Mouse (Mus musculus): ENCODE data around the gene Pigu. TPM values are rescaled to one million over a fixed set of nuclear protein-coding genes. Genes with fewer than 3 reads are reported as not detected.

Pigu gene
- polyA plus RNA-seq, 1 experiment from 2014 or later, result 45.6 TPM

DNA sequence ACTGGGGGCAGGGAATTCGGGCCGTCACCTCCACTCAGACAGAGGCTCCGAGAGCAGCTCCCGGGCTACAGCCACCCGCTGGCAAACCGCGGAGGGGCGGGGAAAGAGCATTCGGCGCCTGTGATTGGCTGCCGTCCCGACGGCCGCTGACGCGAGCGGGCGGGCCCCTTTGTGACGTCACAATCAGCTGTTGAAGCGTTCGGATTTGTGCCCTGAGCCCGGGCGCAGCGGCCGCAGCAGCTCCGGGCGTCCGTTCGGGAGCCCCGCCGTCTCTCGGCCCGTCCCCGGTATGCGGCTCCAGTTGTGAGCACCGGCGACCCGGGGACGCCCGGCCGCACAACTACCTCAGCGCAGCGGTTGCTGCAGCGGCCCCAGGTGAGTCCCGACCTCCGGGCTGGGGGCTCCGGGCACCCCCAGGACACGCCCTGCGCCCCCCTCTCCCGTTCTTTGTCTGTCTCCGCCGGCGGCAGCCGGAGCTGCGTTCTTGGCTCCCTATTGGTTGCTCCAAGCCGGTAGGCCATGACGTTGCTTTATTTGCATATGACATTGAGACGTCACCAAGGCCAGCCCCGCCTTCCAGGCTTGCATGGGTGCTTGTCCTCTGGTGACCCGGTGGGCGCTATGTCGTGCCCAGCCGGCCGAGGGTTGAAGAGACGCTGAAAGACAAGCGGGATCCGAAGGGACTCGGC, 24.6 kb upstream of the Pigu start:
- peak; percentile 92 for ATAC-seq (ENCODE audit: low FRiP score, low read depth)
- H3K9me3 ChIP-seq, result no peaks in the 10 kb centered on the region
- peak overlapping the region; percentile 78 for H3K4me2 ChIP-seq (replicated peaks)
- WGBS, result under 1% methylated on average over 65 of the region's 68 CpGs
- H3K36me3 ChIP-seq, result peaks cover 11% of the 10 kb centered on the region
- peak overlapping the region; percentile 90 for H3K9ac ChIP-seq
- H3K4me1 ChIP-seq, result peaks cover 32% of the 10 kb centered on the region
- H3K27me3 ChIP-seq, result peaks cover 9% of the 10 kb centered on the region
- peak overlapping the region; percentile 83 for H3K4me3 ChIP-seq
- peak overlapping the region; percentile 96 for H3K27ac ChIP-seq

DNA sequence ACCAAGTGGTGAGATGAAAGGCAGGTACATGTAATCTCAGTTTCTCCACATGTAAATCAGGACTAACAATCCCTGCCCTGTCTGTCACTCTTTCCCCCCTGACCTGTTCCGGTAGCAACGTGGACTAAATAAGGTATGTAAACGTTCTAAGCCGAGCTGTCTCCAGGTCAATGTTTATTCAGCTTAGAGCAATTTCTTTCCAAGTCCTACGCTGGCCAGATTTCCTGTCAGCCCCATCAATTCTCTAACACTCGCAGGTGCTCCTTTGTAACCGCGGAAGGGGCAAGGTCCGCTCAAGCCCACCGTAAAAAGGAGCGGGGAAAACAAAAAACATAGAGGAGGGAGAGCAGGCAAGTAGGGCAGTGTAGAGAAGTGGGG, 23.8 kb upstream of the Pigu start:
- H3K4me2 ChIP-seq (replicated peaks), result peak overlapping the region; percentile 78
- no peak overlapping the region for H3K27ac ChIP-seq
- peaks cover 5% of the 10 kb centered on the region for H3K36me3 ChIP-seq
- WGBS, result 3% methylated on average over 11 of the region's 11 CpGs
- H3K27me3 ChIP-seq, result peaks cover 9% of the 10 kb centered on the region
- H3K4me3 ChIP-seq, result peak overlapping the region; percentile 83
- peaks cover 24% of the 10 kb centered on the region for H3K4me1 ChIP-seq
- ATAC-seq (ENCODE audit: low FRiP score, low read depth), result no peak
- H3K9ac ChIP-seq, result peak overlapping the region; percentile 90
- H3K9me3 ChIP-seq, result no peaks in the 10 kb centered on the region

DNA sequence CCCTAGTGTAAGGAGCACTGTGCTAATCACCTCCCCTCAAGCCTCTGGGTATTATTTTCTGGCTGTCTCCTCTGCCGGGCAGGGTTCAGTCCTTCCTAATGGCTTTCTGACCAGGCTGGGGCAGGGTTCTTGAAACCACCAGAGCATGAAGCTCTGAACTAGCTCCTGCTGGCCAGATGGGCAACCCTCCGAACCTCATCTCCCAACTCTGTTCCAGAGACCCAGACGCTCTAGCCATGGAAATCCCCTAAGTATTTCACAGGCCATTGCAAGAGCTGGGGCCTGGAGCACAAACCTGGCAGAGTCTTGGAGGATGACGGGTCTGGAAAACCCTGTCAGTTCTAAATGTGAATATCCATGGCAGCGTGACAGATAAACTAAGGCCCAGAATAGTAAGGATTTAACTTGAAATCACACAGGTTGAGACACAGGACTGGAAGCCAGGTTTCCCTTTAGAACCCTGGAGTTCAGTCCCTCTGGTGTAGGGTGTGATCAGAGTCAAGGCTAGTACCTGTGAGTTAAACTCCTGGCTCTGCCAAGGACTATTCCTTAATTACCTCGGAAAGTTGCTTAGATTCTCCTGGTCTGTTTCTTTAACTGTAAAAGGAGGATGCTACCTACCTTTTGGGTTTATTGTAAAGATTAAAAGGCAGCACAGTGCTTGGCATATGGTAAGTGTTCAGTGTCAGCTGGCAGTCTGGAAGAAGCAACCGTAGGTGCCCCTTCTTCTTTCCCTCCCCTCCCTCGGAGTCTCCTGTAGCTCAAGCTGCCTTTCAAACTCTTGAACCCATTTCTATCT, 23.2 kb upstream of the Pigu start, which contains the start of gene Trp53inp2:
TSS of gene Trp53inp2 (plus strand) at position 799 of the 799 bp plus-strand sequence.
- peak within 1 kb of the TSS; percentile 83 for H3K4me3 ChIP-seq
- peak within 1 kb of the TSS; percentile 90 for H3K9ac ChIP-seq
- 47% methylated on average over 8 of the region's 8 CpGs for WGBS
- H3K4me2 ChIP-seq (replicated peaks), result peak within 1 kb of the TSS; percentile 78
- H3K4me1 ChIP-seq, result peaks cover 19% of the 10 kb centered on the region
- H3K27me3 ChIP-seq, result peaks cover 9% of the 10 kb centered on the region
- H3K36me3 ChIP-seq, result no peaks in the 10 kb centered on the region
- H3K9me3 ChIP-seq, result no peaks in the 10 kb centered on the region
- H3K27ac ChIP-seq, result peak within 1 kb of the TSS; percentile 96
- no peak for ATAC-seq (ENCODE audit: low FRiP score, low read depth)

DNA sequence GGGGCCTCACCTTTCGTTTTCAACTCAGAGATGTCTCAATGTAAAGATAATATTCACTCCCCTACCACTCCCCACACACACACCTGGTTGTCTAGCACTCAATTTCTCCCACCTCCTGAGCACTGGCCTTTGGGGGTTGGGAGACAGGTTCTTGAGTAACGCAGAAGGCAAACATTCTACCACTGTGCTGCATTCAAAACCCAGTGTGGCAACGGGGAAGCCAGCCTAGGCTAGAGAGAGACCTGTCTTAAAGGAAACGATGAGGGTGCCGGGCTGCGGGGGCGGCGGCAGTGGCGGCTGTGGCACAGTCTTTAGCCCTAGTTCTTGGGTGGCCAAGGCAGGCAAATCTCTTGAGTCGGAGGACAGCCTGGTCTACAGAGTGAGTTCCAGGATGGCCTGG, 19.0 kb upstream of the Pigu start:
- WGBS, result 77% methylated on average over 10 of the region's 10 CpGs
- Histone ChIP-seq H3K36me3 (no peaks in the 10 kb centered on the region), H3K9ac (no peak overlapping the region), H3K9me3 (no peaks in the 10 kb centered on the region), H3K4me1 (peaks cover 5% of the 10 kb centered on the region), H3K27me3 (peaks cover 9% of the 10 kb centered on the region), H3K27ac (no peak overlapping the region), H3K4me2 (replicated peaks) (no peak overlapping the region), H3K4me3 (no peak overlapping the region)
- ATAC-seq (ENCODE audit: low FRiP score, low read depth), result no peak

DNA sequence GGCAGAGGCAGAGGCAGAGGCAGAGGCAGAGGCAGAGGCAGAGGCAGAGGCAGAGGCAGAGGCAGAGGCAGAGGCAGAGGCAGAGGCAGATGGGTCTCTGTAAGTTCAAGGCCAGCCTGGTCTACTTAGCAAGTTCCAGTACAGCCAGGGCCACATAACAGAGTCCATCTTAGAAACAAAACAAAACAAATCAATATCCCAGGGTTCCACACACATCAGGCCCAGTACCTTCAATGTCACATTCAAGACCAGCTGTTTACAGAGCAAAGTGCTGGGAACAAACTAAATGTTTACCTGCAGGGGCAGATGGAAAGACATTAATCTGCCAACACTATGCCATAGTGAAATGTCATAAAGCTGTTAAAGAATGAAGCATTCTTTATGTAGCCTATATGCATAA, 17.3 kb upstream of the Pigu start:
- no peak overlapping the region for H3K9ac ChIP-seq
- ATAC-seq (ENCODE audit: low FRiP score, low read depth), result no peak
- H3K4me2 ChIP-seq (replicated peaks), result no peak overlapping the region
- no peak overlapping the region for H3K4me3 ChIP-seq
- H3K36me3 ChIP-seq, result no peaks in the 10 kb centered on the region
- no peaks in the 10 kb centered on the region; the same call in 1 of the 2 replicates for H3K27me3 ChIP-seq
- no peak overlapping the region for H3K27ac ChIP-seq
- H3K9me3 ChIP-seq, result no peaks in the 10 kb centered on the region
- H3K4me1 ChIP-seq, result no peaks in the 10 kb centered on the region

DNA sequence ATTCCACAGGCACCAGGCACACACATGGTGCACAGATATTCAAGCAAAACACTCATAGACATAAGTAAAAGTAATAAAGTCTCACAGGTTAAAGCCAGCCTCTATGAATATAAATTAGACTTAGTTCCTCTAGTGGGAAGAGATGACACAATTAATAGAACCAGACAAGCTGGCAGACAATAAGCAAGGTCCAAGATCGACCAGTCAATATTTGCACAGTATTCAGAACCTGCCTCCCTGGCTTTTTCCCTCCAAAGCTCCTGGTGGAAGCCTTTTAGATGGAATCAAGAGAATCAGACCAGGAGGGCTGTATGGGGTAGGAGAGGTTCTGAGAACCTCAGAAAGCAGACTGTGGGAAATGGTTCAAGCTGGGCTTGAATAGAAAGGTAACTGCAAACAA, 16.7 kb upstream of the Pigu start:
- Histone ChIP-seq H3K9me3 (no peaks in the 10 kb centered on the region), H3K36me3 (no peaks in the 10 kb centered on the region), H3K4me1 (no peaks in the 10 kb centered on the region), H3K27me3 (no peaks in the 10 kb centered on the region), H3K9ac (no peak overlapping the region), H3K4me3 (no peak overlapping the region), H3K4me2 (replicated peaks) (no peak overlapping the region), H3K27ac (no peak overlapping the region)
- no peak for ATAC-seq (ENCODE audit: low FRiP score, low read depth)
- 73% methylated on average over 1 of the region's 1 CpGs for WGBS

DNA sequence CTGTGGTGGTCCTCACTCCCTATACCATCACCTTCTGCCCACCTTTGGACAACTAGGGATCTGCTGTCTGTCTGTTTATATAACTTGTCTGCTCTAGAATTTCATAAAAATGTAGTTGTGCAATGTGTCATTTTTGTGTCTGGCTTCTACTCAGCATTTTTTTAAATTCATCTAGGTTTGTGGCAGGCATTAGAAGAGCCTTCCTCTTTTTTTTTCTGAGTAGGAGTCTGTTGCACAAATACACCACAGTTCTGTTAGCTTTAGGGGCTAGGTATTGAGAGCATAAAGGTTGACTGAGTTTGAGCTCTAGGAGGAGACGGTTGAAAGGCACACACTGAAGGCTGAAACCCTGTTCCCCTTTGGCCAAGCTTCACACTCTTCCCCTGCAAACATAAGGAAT, 16.1 kb upstream of the Pigu start:
- H3K4me1 ChIP-seq, result no peaks in the 10 kb centered on the region
- H3K27ac ChIP-seq, result no peak overlapping the region
- 70% methylated on average over 1 of the region's 1 CpGs for WGBS
- no peak overlapping the region for H3K4me2 ChIP-seq (replicated peaks)
- no peaks in the 10 kb centered on the region for H3K27me3 ChIP-seq
- no peaks in the 10 kb centered on the region for H3K36me3 ChIP-seq
- no peaks in the 10 kb centered on the region for H3K9me3 ChIP-seq
- ATAC-seq (ENCODE audit: low FRiP score, low read depth), result no peak
- H3K9ac ChIP-seq, result no peak overlapping the region
- no peak overlapping the region for H3K4me3 ChIP-seq

DNA sequence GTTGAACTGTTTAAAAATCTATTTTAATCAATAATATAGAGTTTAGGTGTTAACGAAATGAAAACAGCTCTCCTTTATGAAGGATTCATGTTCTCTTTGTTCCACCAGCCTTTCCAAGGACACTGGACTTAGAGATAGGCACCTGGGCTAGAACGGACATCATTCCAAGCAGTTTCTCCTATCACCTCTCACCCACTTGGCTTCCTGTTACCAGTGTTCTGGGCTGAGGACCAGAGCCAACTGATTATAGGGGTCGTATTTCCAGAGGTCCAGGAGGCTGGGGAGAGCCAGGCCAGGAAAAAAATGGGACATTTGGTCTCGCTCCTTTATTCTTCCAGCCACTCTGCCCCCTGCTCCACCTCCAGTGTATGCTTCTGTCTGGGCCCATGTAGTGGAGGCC, 15.2 kb upstream of the Pigu start:
- no peaks in the 10 kb centered on the region for H3K4me1 ChIP-seq
- H3K9me3 ChIP-seq, result no peaks in the 10 kb centered on the region
- no peak overlapping the region for H3K4me2 ChIP-seq (replicated peaks)
- ATAC-seq (ENCODE audit: low FRiP score, low read depth), result no peak
- WGBS, result 51% methylated on average over 4 of the region's 4 CpGs
- no peak overlapping the region for H3K9ac ChIP-seq
- no peaks in the 10 kb centered on the region for H3K27me3 ChIP-seq
- H3K27ac ChIP-seq, result no peak overlapping the region
- H3K4me3 ChIP-seq, result no peak overlapping the region
- H3K36me3 ChIP-seq, result no peaks in the 10 kb centered on the region

DNA sequence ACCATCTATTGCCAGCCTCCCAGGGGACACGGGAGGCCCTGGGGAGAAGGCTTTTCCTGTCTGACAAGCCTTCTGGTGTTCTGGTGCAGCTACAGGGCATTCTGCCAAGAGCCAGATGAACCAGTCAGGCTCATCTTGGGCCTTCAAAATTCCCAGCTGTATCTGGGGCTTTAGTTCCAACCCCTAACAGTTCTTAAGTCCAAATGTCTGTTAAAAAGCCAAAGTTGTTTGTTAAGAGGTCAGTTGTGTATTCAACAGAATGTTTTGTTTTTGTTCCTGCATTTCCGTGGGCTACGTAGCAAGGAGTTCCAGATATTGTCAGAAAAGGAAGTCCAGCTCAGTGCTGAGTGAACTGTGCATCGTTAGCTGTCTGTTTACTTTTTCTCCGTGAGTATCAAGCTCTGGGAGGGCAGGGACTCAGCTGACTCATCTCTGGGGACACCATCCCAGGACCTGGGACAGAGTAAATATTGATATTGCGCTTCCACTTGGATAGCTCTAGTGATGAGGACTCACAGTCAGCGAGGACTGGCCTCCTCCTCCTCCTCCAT, 12.2 kb upstream of the Pigu start:
- Histone ChIP-seq H3K27ac (no peak overlapping the region), H3K27me3 (no peaks in the 10 kb centered on the region), H3K9ac (no peak overlapping the region), H3K4me3 (no peak overlapping the region), H3K4me2 (replicated peaks) (no peak overlapping the region), H3K9me3 (no peaks in the 10 kb centered on the region), H3K4me1 (no peaks in the 10 kb centered on the region), H3K36me3 (no peaks in the 10 kb centered on the region)
- ATAC-seq (ENCODE audit: low FRiP score, low read depth), result no peak
- 65% methylated on average over 7 of the region's 7 CpGs for WGBS

DNA sequence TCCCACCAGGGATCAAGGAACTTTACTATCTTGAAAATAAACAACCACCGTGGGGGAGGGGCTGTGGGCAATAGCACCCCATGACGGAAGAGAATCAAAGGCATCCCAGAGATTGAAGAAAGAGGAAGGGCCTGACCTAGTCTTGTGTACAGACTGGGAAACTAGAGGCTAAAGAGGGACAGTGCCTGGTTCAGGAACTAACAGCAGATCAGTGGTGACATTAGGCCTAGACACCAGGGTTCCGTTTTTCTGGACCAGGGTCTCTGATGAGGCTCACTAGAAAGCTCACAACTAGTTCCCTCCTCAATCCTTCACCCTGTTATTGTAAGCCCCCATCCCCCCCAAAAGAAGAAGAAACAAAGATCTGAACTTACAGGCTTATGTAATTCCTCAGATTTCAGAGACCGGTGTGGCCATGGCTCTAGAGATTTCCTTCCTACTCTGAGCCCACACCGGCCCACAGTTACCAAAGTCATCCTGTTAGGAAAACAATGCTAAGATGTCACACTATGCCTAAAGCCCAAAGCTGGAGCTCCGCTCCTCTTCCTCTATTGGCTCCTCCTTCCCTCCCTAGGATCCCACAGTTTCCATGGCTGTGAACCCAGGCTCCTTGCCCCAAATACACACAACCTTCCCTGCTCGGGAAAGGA, 10.5 kb upstream of the Pigu start:
- no peaks in the 10 kb centered on the region for H3K36me3 ChIP-seq
- H3K4me2 ChIP-seq (replicated peaks), result no peak overlapping the region
- no peaks in the 10 kb centered on the region for H3K27me3 ChIP-seq
- no peaks in the 10 kb centered on the region for H3K9me3 ChIP-seq
- no peak overlapping the region for H3K27ac ChIP-seq
- WGBS, result 85% methylated on average over 7 of the region's 7 CpGs
- no peak overlapping the region for H3K4me3 ChIP-seq
- H3K9ac ChIP-seq, result no peak overlapping the region
- H3K4me1 ChIP-seq, result no peaks in the 10 kb centered on the region
- ATAC-seq (ENCODE audit: low FRiP score, low read depth), result no peak

DNA sequence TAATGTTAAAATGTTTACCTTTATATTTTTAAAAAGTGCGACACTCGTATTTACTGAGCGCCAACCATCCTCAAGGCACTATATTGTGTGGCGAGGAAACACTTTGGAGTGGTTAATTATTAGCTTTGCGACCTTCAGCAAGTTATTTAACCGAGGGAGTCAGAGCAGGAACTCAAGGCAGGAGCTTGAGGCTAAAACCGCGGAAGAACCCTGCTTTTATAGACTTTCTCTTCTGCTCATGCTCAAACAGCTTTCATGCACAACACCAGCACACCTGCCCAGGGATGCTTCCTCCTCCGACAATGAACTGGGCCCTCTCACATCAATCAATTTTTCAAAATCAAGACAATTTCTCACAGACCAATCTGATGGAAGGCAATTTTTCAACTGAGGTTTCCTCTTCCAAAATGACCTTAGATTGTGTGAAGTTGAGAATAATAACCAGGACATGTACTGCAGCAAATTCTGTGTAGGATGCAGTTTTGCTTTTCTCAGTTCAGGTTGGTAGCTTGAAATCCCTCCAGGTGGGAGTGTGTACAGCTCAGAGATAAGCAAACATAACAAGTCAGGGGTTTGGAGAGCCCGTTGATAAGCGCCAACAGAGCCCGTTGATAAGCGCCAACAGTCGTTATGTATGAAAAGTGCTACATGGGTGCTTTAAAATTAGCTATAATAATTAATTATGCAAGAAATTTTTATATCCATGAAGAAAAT, 613 bp upstream of the Pigu start:
- Histone ChIP-seq H3K4me3 (peak overlapping the region; percentile 81), H3K27me3 (no peaks in the 10 kb centered on the region), H3K4me1 (peaks cover 12% of the 10 kb centered on the region), H3K9ac (peak overlapping the region; percentile 56), H3K9me3 (no peaks in the 10 kb centered on the region), H3K36me3 (no peaks in the 10 kb centered on the region), H3K4me2 (replicated peaks) (peak overlapping the region; percentile 81), H3K27ac (peak overlapping the region; percentile 58; the same call in 1 of the 2 replicates)
- 36% methylated on average over 14 of the region's 14 CpGs for WGBS
- peak; percentile 33; the same call in 1 of the 2 replicates for ATAC-seq (ENCODE audit: low FRiP score, low read depth)

Data from limb, embryonic 13.5 days (tissue).